17 mouse cellular contexts compared by ENCODE assay signal in the genomic region with DNA sequence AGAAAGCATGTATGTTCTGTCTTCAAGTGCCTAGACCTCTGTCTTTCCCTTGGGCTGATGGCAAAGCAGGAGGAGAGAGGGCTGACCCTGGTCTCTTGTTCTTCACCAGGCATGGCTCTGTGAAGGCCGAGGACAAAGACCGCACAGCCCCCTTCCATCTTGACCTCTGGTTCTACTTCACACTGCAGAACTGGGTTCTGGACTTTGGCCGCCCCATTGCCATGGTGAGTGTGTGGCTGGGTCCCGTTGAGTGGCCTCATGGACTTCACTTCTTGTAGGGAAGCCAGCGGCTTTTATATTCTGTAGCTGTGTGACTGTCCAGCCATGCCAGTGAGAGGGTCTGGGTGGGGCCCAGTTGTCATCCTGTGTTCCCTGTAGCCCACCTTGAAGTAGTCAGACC.
"Had no signal": no experiment of that assay in that cellular context is flagged by ENCODE, and none has a peak within 500 bp of the region (broad histone marks: within the 10 kb centered on the region; RNA-seq: fewer than 3 reads in every experiment).

No protein-coding gene starts in this region.

- H3K4me2 ChIP-seq: hindbrain, embryonic 15.5 days; limb, embryonic 12.5 days; limb, embryonic 15.5 days; liver, embryonic 13.5 days; midbrain, embryonic 11.5 days had no signal

- H3K9ac ChIP-seq: hindbrain, embryonic 15.5 days; limb, embryonic 12.5 days; limb, embryonic 15.5 days; liver, embryonic 13.5 days had no signal

- DNase-seq: layer of hippocampus, postnatal 36 days; left cerebral cortex, postnatal 4 days; liver, embryonic 13.5 days; lung, adult 2 months; lung, postnatal 14 days; lung, postnatal 4 days; midbrain, embryonic 14.5 days; right cerebral cortex, postnatal 14 days; right cerebral cortex, postnatal 4 days; thymus, adult 18-20 months; thymus, postnatal 36 days had no signal

- H3K4me3 ChIP-seq: hindbrain, embryonic 15.5 days; layer of hippocampus, adult 2 months; limb, embryonic 12.5 days; limb, embryonic 15.5 days; liver, embryonic 13.5 days had no signal

- H3K9me3 ChIP-seq: hindbrain, embryonic 15.5 days; limb, embryonic 12.5 days; limb, embryonic 15.5 days; liver, embryonic 13.5 days had no signal

- H3K27ac ChIP-seq: hindbrain, embryonic 15.5 days; layer of hippocampus, adult 2 months; limb, embryonic 12.5 days; limb, embryonic 15.5 days; liver, embryonic 13.5 days; stomach, postnatal 0 days had no signal

- H3K27me3 ChIP-seq: hindbrain, embryonic 15.5 days; limb, embryonic 12.5 days; limb, embryonic 15.5 days; liver, embryonic 13.5 days had no signal

- H3K36me3 ChIP-seq: hindbrain, embryonic 15.5 days had no signal
